Mouse (Mus musculus) embryonic facial prominence, embryonic 10.5 days (tissue): ENCODE results near the gene Calm5. TPM values are rescaled to one million over a fixed set of nuclear protein-coding genes. Genes with fewer than 3 reads are reported as not detected.

Experiments
- DNase-seq: peaks from one replicate; pipeline ENCODE4 v3.0.0-alpha.2; 2017; ENCODE audit warnings: low spot score
- H3K27ac ChIP-seq: fragments of 300-500 bp; sonication (generic); replicated peaks from 2 replicates; pipeline ENCODE4 v1.5.1; 2016; ENCODE audit warnings: mild to moderate bottlenecking
- H3K27me3 ChIP-seq: fragments of 300-500 bp; sonication (generic); replicated peaks from 2 replicates; pipeline ENCODE4 v1.6.1; 2016; ENCODE audit warnings: low read depth, mild to moderate bottlenecking; ENCODE audit not compliant: poor library complexity, severe bottlenecking
- H3K36me3 ChIP-seq: fragments of 300-500 bp; sonication (generic); replicated peaks from 2 replicates; pipeline ENCODE4 v1.6.1; 2016; ENCODE audit warnings: mild to moderate bottlenecking, moderate library complexity
- H3K4me1 ChIP-seq: fragments of 300-500 bp; sonication (generic); 2 replicates; pipeline ENCODE4 v1.6.1; 2016
- H3K4me3 ChIP-seq: fragments of 300-500 bp; sonication (generic); 2 replicates; pipeline ENCODE4 v1.5.1; 2016; ENCODE audit warnings: mild to moderate bottlenecking, moderate library complexity
- H3K9me3 ChIP-seq: fragments of 300-500 bp; sonication (generic); 2 replicates; pipeline ENCODE4 v1.6.1; 2016; ENCODE audit warnings: mild to moderate bottlenecking
- WGBS: fragments of 180-500 bp; shearing (Covaris S2); methylation state at CpG from one replicate; pipeline ENCODE4 v1.1.7; 2016; 5-methylcytosine and 5-hydroxymethylcytosine counted together
- polyA plus RNA-seq: library from polyadenylated mRNA; unstranded; fragments of >200 nt; fragmentation: Nextera tagmentation; extraction: Ambion mirVana; gene quantifications from 2 replicates; pipeline ENCODE4 v1.2.1, GENCODE M21; 2016

The Calm5 gene
- polyA plus RNA-seq, 1 experiment from 2014 or later, result not detected

DNA sequence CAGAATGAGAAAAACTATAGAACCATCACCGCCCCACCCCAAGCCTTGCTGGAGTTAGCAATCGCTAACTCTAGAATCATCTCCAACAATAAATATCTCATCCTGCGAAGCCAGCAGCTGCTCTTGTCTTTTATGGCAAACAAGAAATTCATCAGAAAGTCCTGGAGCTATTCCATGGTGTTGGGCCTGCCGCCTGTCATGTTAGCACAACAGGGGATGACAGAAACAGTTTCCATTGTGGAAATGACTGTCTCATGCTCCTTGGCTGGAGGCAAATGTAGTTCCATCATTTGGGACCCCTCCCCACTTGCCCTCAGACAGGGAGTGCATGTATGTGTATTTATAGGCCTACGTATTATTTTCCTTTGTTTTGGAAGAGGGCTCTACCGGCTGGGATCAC is 22.5 kb downstream of the Calm5 start:
- H3K27ac ChIP-seq, result peak overlapping the region; percentile 74; the same call in 1 of the 2 replicates
- H3K9me3 ChIP-seq, result no peaks in the 10 kb centered on the region
- peaks cover 17% of the 10 kb centered on the region for H3K36me3 ChIP-seq
- no peak for DNase-seq
- H3K4me3 ChIP-seq, result no peak overlapping the region
- no peaks in the 10 kb centered on the region for H3K27me3 ChIP-seq
- peaks cover 15% of the 10 kb centered on the region for H3K4me1 ChIP-seq
- 89% methylated on average over 6 of the region's 6 CpGs for WGBS

DNA sequence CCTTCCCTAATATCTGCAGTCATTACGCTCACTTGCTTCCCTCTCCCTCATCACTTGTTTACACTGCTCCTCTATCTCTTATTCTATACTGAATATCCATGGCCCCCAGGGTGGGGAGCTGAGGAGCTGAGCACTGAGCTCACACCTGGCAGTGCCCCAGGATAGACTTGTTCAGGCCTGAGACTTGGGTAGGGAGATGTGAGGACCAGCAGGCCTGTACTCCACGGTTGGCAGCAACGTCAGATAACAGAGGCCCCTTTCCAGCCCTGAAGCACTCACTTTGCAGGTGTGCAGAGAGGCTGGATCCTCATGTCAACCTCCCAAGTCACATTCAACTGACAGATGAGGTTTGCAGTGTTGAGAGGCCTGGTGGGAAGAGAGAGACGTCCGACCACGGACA is 23.2 kb downstream of the Calm5 start:
- H3K36me3 ChIP-seq, result peaks cover 24% of the 10 kb centered on the region
- WGBS, result 64% methylated on average over 6 of the region's 6 CpGs
- no peaks in the 10 kb centered on the region for H3K9me3 ChIP-seq
- peak overlapping the region; percentile 74 for H3K27ac ChIP-seq
- no peaks in the 10 kb centered on the region for H3K27me3 ChIP-seq
- DNase-seq, result peak; percentile 21
- H3K4me3 ChIP-seq, result no peak overlapping the region
- H3K4me1 ChIP-seq, result peaks cover 15% of the 10 kb centered on the region

DNA sequence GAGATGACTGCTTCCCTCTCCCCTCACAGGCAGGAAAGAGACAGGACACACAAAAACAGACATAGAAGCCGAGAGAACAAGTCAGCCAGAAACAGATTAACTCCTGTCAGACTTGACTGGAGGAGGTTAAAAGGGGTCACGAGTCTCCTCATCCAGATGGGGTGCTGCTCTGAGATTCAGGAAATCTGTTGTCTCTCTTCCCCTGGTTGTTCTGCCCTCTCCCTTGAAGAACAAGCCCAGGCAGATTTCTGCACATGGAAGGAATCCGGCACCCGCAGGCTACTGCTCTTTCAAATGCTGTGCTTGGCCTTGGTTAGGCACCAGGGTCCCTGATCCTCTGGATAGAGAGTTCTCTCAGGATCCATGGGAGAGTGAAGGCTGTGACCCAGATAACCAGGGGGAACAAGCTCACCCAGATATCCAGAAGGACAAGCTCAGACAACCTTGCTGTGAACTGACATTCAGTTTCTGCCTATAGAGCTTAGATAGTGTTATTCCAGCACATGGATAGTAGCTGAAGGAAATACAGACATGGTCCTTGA is 23.8 kb downstream of the Calm5 start:
- WGBS, result 41% methylated on average over 4 of the region's 4 CpGs
- H3K4me1 ChIP-seq, result peaks cover 15% of the 10 kb centered on the region
- H3K9me3 ChIP-seq, result no peaks in the 10 kb centered on the region
- H3K4me3 ChIP-seq, result no peak overlapping the region
- peak overlapping the region; percentile 74 for H3K27ac ChIP-seq
- DNase-seq, result peak; percentile 45
- no peaks in the 10 kb centered on the region for H3K27me3 ChIP-seq
- peaks cover 30% of the 10 kb centered on the region for H3K36me3 ChIP-seq

DNA sequence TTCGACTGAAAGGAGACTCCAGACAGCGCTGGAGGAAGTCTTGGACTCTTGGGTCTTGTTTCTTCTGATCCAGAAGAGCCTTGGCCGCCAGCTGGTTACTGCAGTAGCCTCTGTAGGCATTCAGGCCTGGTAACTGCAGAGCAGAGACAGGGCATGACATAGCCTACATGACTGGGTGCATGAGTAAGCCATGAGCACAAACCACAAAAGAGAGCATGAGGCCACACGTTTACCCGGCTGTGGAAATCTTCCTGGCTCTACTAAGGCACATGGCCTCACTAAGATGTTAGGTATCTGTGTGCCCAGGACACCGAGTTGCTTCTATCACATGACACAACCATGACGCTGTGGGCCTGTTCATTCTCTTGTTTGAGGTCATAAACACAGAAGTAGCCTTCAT is 32.7 kb downstream of the Calm5 start:
- WGBS, result 94% methylated on average over 7 of the region's 7 CpGs
- H3K9me3 ChIP-seq, result no peaks in the 10 kb centered on the region
- no peak for DNase-seq
- H3K27ac ChIP-seq, result no peak overlapping the region
- peaks cover 82% of the 10 kb centered on the region for H3K36me3 ChIP-seq
- no peak overlapping the region for H3K4me3 ChIP-seq
- H3K27me3 ChIP-seq, result no peaks in the 10 kb centered on the region
- peaks cover 12% of the 10 kb centered on the region for H3K4me1 ChIP-seq

DNA sequence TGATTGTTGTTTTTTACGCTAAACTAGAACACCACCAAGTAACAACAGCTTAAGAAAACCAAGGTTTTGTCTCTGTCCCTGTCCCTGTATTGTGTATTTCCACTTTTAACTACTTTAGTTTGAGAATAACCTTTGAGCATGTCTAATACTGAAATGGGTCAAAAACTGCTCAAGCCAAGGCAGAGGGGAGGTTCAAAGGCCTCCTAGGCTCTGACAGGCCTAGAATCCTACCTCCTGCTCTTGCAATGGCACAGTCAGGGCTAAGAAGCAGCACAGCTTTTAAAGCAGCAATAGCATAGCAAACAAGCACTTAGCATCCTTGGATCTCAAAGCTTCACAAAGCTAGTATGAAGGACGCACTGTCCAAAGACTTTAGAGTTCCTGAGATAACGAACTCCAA is 35.1 kb downstream of the Calm5 start:
- DNase-seq, result no peak
- Histone ChIP-seq H3K36me3 (peaks cover 57% of the 10 kb centered on the region), H3K4me3 (no peak overlapping the region), H3K27ac (no peak overlapping the region), H3K4me1 (peaks cover 23% of the 10 kb centered on the region), H3K9me3 (no peaks in the 10 kb centered on the region), H3K27me3 (no peaks in the 10 kb centered on the region)
- 93% methylated on average over 3 of the region's 3 CpGs for WGBS

DNA sequence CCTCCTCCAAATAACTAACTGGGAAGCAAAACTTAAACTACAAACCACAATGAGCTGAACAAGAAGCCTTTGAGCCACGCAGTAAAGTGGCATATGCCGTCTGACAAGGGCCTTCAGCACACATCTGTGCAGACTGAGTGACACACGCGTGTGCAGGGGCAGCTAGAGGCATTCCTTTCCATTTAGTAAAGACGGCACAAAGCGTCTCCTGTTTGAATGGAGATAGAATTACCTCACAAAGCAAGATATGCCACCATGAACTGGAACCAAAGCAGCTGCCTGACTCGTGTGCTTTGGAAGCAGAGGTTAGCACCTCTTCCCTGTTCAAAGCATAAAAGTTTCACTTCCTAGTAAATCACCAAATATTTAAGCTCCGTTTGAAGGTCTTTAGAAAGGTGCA is 36.1 kb downstream of the Calm5 start:
- Histone ChIP-seq H3K4me3 (peak overlapping the region; percentile 28; the same call in 1 of the 2 replicates), H3K27ac (peak overlapping the region; percentile 19; the same call in 1 of the 2 replicates), H3K9me3 (no peaks in the 10 kb centered on the region), H3K4me1 (peaks cover 25% of the 10 kb centered on the region), H3K27me3 (no peaks in the 10 kb centered on the region), H3K36me3 (peaks cover 53% of the 10 kb centered on the region)
- peak; percentile 28 for DNase-seq
- WGBS, result 47% methylated on average over 8 of the region's 8 CpGs

DNA sequence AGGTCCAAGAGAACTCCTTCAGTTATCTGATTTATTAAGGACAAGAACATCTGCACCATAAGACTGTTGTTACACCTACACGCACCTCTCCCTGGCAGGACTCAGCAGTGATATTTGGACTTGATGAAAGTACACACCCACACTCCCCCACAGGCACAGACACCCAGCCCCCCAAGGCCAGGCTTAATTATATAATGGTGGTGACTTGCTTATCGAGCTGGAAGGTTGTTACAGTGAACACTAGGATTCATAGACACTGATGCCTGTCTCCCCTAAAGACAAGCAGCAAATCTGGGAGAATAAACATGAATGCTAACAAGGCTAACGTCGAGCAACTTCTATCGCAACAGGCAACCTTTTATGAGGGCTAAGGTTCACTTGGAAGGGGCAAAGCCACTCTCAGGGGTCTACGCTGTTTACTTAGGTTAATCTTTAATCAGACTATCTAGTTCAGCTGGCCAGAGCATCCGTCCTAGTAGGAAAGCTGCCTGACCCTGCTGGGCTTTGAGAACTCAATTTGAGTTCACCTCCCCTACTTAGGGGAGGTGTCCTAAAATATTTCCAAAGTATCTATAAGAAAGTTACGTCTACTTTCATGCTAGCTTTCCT is 37.6 kb downstream of the Calm5 start:
- Histone ChIP-seq H3K4me3 (peak overlapping the region; percentile 69), H3K4me1 (peaks cover 25% of the 10 kb centered on the region), H3K9me3 (no peaks in the 10 kb centered on the region), H3K27ac (peak overlapping the region; percentile 87), H3K27me3 (no peaks in the 10 kb centered on the region), H3K36me3 (peaks cover 45% of the 10 kb centered on the region)
- peak; percentile 19 for DNase-seq
- 37% methylated on average over 8 of the region's 8 CpGs for whole genome bisulfite sequencing

DNA sequence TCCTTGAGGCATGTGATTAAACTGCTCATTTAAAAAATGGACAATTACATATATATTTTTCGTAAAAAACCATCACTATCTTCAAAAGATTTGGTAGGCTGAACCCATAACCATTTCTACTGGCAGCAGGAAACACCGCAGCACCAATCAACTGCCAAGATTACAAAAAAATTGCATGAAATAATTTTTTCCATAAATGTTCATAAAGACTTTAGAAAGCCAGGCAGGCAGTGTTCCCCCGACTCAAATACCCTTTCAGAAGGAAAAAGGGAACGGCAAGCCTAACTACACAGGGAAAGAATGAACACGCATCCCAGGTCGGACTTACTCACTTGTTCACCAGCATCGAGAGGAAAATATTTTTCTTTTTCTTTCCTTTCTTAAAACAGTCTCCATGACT is 38.6 kb downstream of the Calm5 start:
- Histone ChIP-seq H3K27ac (peak overlapping the region; percentile 87), H3K27me3 (no peaks in the 10 kb centered on the region)
- 14% methylated on average over 7 of the region's 7 CpGs for WGBS

DNA sequence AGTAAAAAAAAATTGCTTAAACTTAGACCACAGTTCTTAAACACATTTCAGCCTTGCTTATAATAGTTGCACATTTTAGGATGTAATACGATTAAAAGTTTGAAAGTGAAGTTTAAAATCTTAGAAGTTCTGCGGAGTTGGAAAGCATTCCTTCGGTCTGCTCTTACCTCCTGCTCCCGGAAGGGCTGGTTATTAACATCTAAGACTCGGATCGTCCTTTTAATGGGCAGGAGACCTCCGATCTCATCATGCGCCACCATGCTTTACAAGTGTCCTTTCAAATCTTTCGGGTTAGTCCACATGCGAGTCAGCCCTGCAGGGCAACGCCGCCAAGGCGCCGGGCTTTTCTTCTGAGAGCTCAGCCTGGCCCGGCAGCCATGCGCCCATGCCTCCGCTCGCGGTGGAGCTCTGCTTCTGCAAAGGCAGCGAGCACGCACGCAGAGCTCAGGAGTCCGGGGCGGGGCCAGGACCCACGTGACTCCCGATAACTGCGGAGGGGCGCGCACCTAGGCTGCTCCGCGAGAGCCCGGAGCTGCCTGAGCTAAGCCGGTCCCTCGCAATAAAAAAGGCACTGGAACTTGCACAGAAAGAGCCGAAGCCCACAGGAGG is 39.3 kb downstream of the Calm5 start:
- H3K4me1 ChIP-seq, result peaks cover 25% of the 10 kb centered on the region
- DNase-seq, result peak; percentile 96
- under 1% methylated on average over 35 of the region's 35 CpGs for WGBS
- peak overlapping the region; percentile 69 for H3K4me3 ChIP-seq
- no peaks in the 10 kb centered on the region for H3K9me3 ChIP-seq
- H3K27ac ChIP-seq, result peak overlapping the region; percentile 87
- H3K36me3 ChIP-seq, result peaks cover 32% of the 10 kb centered on the region
- no peaks in the 10 kb centered on the region for H3K27me3 ChIP-seq

More for the DNA sequence above, 38.6 kb downstream of the Calm5 start:
- peaks cover 35% of the 10 kb centered on the region for H3K36me3 ChIP-seq
- peaks cover 25% of the 10 kb centered on the region for H3K4me1 ChIP-seq
- no peaks in the 10 kb centered on the region for H3K9me3 ChIP-seq
- H3K4me3 ChIP-seq, result peak overlapping the region; percentile 69
- DNase-seq, result no peak

DNA sequence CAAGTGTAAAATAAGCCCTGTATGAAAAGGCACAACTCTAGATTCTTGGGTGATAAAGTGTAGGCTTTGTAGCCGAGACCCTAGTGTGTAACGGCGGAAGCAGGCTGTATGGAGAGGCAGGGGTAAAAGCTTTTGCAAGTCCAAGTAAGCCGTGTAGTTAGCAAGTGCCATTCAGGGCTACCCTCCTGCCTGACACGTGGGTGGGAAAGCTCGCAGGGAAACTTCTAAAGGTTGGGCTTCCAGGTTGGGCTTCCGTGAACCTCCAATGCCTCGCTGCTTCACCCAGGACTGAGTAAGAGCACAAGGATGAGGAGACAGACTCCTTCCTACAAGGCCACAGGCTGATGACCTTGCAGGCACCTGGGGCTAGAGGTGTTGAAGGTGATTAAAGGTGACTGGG is 40.6 kb downstream of the Calm5 start:
- WGBS, result 80% methylated on average over 8 of the region's 8 CpGs
- Histone ChIP-seq H3K4me3 (no peak overlapping the region), H3K4me1 (peaks cover 25% of the 10 kb centered on the region), H3K27ac (no peak overlapping the region), H3K36me3 (peaks cover 33% of the 10 kb centered on the region), H3K27me3 (no peaks in the 10 kb centered on the region), H3K9me3 (no peaks in the 10 kb centered on the region)
- no peak for DNase-seq

DNA sequence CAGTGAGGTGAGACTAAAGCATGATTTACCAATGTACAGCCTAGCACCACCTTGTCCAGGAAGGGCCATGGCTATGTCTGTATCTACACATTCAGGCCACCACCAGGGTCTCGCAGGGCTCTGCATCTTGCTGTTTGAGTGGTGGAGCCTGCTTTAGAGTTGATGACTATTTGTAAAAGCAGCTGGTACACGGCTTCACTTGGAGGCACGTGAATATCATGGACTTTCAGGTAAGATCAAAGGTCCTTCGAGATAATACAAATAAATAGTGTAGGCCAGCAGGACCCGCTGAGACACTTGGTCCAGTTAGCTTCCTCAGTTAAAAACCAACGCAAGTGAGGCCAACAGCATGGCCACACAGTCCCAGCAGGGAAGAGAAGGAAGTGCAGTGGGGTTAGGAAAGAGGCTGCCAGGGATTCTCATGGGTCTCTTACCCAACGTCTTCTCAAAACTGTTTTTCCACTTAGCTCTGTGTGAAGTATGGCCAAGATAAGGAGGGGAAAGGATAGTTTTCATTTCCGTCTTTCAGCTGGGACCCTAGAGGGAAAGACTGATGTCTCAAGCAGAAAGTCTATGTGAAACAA is 41.5 kb downstream of the Calm5 start:
- Histone ChIP-seq H3K4me1 (peaks cover 17% of the 10 kb centered on the region), H3K27me3 (no peaks in the 10 kb centered on the region), H3K36me3 (peaks cover 39% of the 10 kb centered on the region), H3K27ac (no peak overlapping the region), H3K4me3 (no peak overlapping the region), H3K9me3 (no peaks in the 10 kb centered on the region)
- 91% methylated on average over 8 of the region's 8 CpGs for WGBS
- DNase-seq, result no peak

DNA sequence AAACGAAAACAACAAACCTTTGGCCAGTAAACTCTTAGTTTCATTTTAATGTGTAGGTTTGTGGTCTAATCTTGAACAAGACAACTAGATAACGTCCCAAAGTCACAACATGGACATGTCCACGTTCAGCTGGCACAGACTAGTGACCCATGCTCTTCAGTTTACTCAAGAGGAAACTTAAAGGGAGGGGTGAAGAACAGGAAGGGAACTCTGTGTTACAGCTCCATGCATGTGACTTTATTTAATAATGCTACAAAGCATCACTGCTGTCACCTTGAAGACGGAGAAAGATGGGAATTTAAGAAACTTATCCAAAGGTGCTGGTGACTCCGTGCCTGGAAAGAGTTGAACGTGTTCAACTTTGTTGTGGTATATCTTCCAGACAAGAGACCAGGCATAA is 42.1 kb downstream of the Calm5 start:
- H3K4me3 ChIP-seq, result no peak overlapping the region
- peaks cover 17% of the 10 kb centered on the region for H3K4me1 ChIP-seq
- no peaks in the 10 kb centered on the region for H3K27me3 ChIP-seq
- peaks cover 44% of the 10 kb centered on the region for H3K36me3 ChIP-seq
- DNase-seq, result no peak
- H3K9me3 ChIP-seq, result no peaks in the 10 kb centered on the region
- 93% methylated on average over 6 of the region's 6 CpGs for WGBS
- no peak overlapping the region for H3K27ac ChIP-seq

DNA sequence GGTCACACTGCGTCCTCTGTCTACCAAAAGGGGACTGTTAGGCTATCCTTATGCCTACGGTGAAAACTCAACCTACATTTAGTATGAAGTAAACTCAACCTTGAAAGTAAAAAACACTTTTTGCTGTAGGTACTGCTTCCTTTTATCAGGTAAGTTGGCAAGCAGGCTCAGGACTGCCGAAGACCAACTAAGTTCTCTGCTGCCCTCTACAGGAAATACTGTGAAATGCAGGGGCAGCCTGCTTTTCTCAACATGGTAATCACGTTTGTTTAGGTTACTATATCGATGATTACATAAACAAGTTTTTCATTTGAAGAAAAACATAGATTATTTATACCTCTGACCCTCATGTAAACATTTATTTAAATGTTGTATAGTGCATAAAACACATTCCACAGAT is 42.9 kb downstream of the Calm5 start:
- Histone ChIP-seq H3K9me3 (no peaks in the 10 kb centered on the region), H3K36me3 (peaks cover 45% of the 10 kb centered on the region), H3K4me3 (no peak overlapping the region), H3K27me3 (no peaks in the 10 kb centered on the region), H3K4me1 (peaks cover 10% of the 10 kb centered on the region), H3K27ac (no peak overlapping the region)
- 42% methylated on average over 5 of the region's 5 CpGs for WGBS
- peak; percentile 74 for DNase-seq
